Comparison of ENCODE assay signal across 11 mouse cellular contexts in genomic region chr1:189686025-189686424, GRCm38 (mm10). TPM values are rescaled to one million over a fixed set of nuclear protein-coding genes. Genes with fewer than 3 reads are reported as not detected.
DNase-seq lines count a peak whose midpoint lies in the region; ATAC-seq and TF ChIP-seq lines count a peak whose summit lies in the region.
"Had no signal": no experiment of that assay in that cellular context is flagged by ENCODE, and none has a peak within 500 bp of the region (broad histone marks: within the 10 kb centered on the region; RNA-seq: fewer than 3 reads in every experiment).

No protein-coding gene starts in this region.

- no peak for ATAC-seq in intestine, embryonic 14.5 days (replicated peaks; ENCODE audit: low FRiP score, low TSS enrichment, low read depth)
- no peak for ATAC-seq in intestine, postnatal 0 days
- ATAC-seq in intestine, embryonic 16.5 days, result no peak

- H3K27me3 ChIP-seq in intestine, embryonic 14.5 days (replicated peaks; ENCODE audit: control insufficient read depth, insufficient read depth, low read length), result no peaks in the 10 kb centered on the region
- no peaks in the 10 kb centered on the region for H3K27me3 ChIP-seq in intestine, postnatal 0 days (replicated peaks; ENCODE audit: control insufficient read depth, insufficient read depth, low read length)
- no peaks in the 10 kb centered on the region for H3K27me3 ChIP-seq in testis, adult 2 months (ENCODE audit: control insufficient read depth, insufficient read depth, low read length)
- H3K27me3 ChIP-seq in intestine, embryonic 16.5 days (replicated peaks; ENCODE audit: control insufficient read depth, insufficient read depth, low read length), result no peaks in the 10 kb centered on the region
- H3K27me3 ChIP-seq: hindbrain, embryonic 15.5 days had no signal

- peaks cover 48% of the 10 kb centered on the region for H3K36me3 ChIP-seq in intestine, embryonic 14.5 days (ENCODE audit: control insufficient read depth, insufficient read depth, low read length)
- H3K36me3 ChIP-seq in intestine, postnatal 0 days (ENCODE audit: control insufficient read depth, insufficient read depth), result peaks cover 21% of the 10 kb centered on the region
- H3K36me3 ChIP-seq in testis, adult 2 months (ENCODE audit: control insufficient read depth, insufficient read depth, low read length), result peaks cover 2% of the 10 kb centered on the region; the same call in 1 of the 2 replicates
- no peaks in the 10 kb centered on the region; the same call in 1 of the 2 replicates for H3K36me3 ChIP-seq in intestine, embryonic 16.5 days (ENCODE audit: control insufficient read depth, insufficient read depth, low read length)
- H3K36me3 ChIP-seq: hindbrain, embryonic 15.5 days had no signal

- no peak for DNase-seq in intestine, embryonic 14.5 days (ENCODE audit: low spot score)
- DNase-seq in testis, postnatal 14 days (ENCODE audit: low spot score), result no peak
- DNase-seq in layer of hippocampus, postnatal 14 days (ENCODE audit: low spot score in 2 of 2), result no peak
- no peak for DNase-seq in layer of hippocampus, adult 9-10 months (ENCODE audit: low spot score)
- DNase-seq: adrenal gland, postnatal 36 days; cerebellum, adult 9-10 months had no signal

- 79% methylated on average over 6 of the region's 6 CpGs for WGBS in intestine, embryonic 14.5 days
- 70% methylated on average over 6 of the region's 6 CpGs for WGBS in intestine, postnatal 0 days
- WGBS in intestine, embryonic 16.5 days, result 77% methylated on average over 6 of the region's 6 CpGs

- no peak for TF ChIP-seq POLR2A in testis, adult 2 months (IDR thresholded peaks at IDR 0.05; ENCODE audit: control insufficient read depth, low read depth, low read length)

- H3K9me3 ChIP-seq in intestine, embryonic 14.5 days (ENCODE audit: control insufficient read depth, low read length), result no peaks in the 10 kb centered on the region
- no peaks in the 10 kb centered on the region for H3K9me3 ChIP-seq in intestine, postnatal 0 days (ENCODE audit: control insufficient read depth)
- H3K9me3 ChIP-seq in intestine, embryonic 16.5 days (ENCODE audit: control insufficient read depth, low read length), result no peaks in the 10 kb centered on the region
- H3K9me3 ChIP-seq: hindbrain, embryonic 15.5 days had no signal

- H3K9ac ChIP-seq in intestine, embryonic 14.5 days (ENCODE audit: low read length), result no peak overlapping the region
- H3K9ac ChIP-seq in intestine, postnatal 0 days (ENCODE audit: low read depth, low read length), result no peak overlapping the region
- H3K9ac ChIP-seq in intestine, embryonic 16.5 days (ENCODE audit: low read depth, low read length), result no peak overlapping the region
- H3K9ac ChIP-seq: hindbrain, embryonic 15.5 days had no signal

- H3K4me3 ChIP-seq in intestine, embryonic 14.5 days (ENCODE audit: low read depth, low read length), result no peak overlapping the region
- no peak overlapping the region for H3K4me3 ChIP-seq in intestine, postnatal 0 days (ENCODE audit: low read depth, low read length)
- peak overlapping the region; percentile 50 for H3K4me3 ChIP-seq in testis, adult 2 months (ENCODE audit: control insufficient read depth, low read depth, low read length)
- H3K4me3 ChIP-seq in intestine, embryonic 16.5 days (ENCODE audit: low read length), result no peak overlapping the region
- H3K4me3 ChIP-seq: hindbrain, embryonic 15.5 days had no signal

- H3K4me2 ChIP-seq in intestine, embryonic 14.5 days (ENCODE audit: low read length), result peak overlapping the region; percentile 78; the same call in 1 of the 2 replicates
- no peak overlapping the region for H3K4me2 ChIP-seq in intestine, postnatal 0 days (replicated peaks; ENCODE audit: low read depth)
- peak overlapping the region; percentile 44; the same call in 1 of the 2 replicates for H3K4me2 ChIP-seq in intestine, embryonic 16.5 days (ENCODE audit: low read depth, low read length)

- peaks cover 29% of the 10 kb centered on the region for H3K4me1 ChIP-seq in intestine, embryonic 14.5 days (replicated peaks; ENCODE audit: control insufficient read depth, insufficient read depth, low read length)
- H3K4me1 ChIP-seq in intestine, postnatal 0 days (replicated peaks; ENCODE audit: control insufficient read depth, insufficient read depth, low read length), result 0 out of 2 replicates have a peak, but pooled peaks cover 4% of the 10 kb centered on the region
- no peaks in the 10 kb centered on the region for H3K4me1 ChIP-seq in testis, adult 2 months (ENCODE audit: control insufficient read depth, insufficient read depth, low read length)
- H3K4me1 ChIP-seq in intestine, embryonic 16.5 days (ENCODE audit: control insufficient read depth, insufficient read depth, low read length), result peaks cover 12% of the 10 kb centered on the region; the same call in 1 of the 2 replicates

- H3K27ac ChIP-seq in intestine, embryonic 14.5 days (ENCODE audit: low read depth), result no peak overlapping the region
- no peak overlapping the region for H3K27ac ChIP-seq in intestine, postnatal 0 days (ENCODE audit: low read depth, low read length)
- no peak overlapping the region; the same call in 1 of the 2 replicates for H3K27ac ChIP-seq in testis, adult 2 months (ENCODE audit: control insufficient read depth, insufficient read depth, low read depth, low read length)
- H3K27ac ChIP-seq in intestine, embryonic 16.5 days (ENCODE audit: low read length), result no peak overlapping the region
- H3K27ac ChIP-seq: hindbrain, embryonic 15.5 days; macrophage had no signal

- TF ChIP-seq CTCF in intestine, postnatal 0 days (IDR thresholded peaks at IDR 0.05; ENCODE audit: low read depth), result no peak
- no peak for TF ChIP-seq CTCF in testis, adult 2 months (IDR thresholded peaks at IDR 0.05; ENCODE audit: control insufficient read depth, insufficient read depth, insufficient replicate concordance, low read depth, low read length)

RNA-seq across cellular contexts. Expression of gene Cenpf, which starts 1.9 kb away (rescaled TPM):
- polyA plus RNA-seq in intestine, embryonic 14.5 days (2014; fragmentation: Nextera tagmentation; extraction: Ambion mirVana), result 70.6 and 80.3 TPM in 2 replicates
- 17.8 and 18.9 TPM in 2 replicates for polyA plus RNA-seq in intestine, postnatal 0 days (2015; fragmentation: Nextera tagmentation; extraction: Ambion mirVana)
- polyA plus RNA-seq in testis, adult 2 months (2012; rRNA removed), result 10.2 and 12.6 TPM in 2 replicates
- polyA plus RNA-seq in intestine, embryonic 16.5 days (2015; fragmentation: Nextera tagmentation; extraction: Ambion mirVana), result 45.1 and 54.7 TPM in 2 replicates
- total RNA-seq in layer of hippocampus, postnatal 14 days (2021), result 1 to 10 TPM; 3.0 to 4.0 TPM

RNA-seq across cellular contexts. Expression of gene Ptpn14, which starts 42.0 kb away (rescaled TPM):
- 7.9 and 9.1 TPM in 2 replicates for polyA plus RNA-seq in intestine, embryonic 14.5 days (2014; fragmentation: Nextera tagmentation; extraction: Ambion mirVana)
- 1.5 and 1.9 TPM in 2 replicates for polyA plus RNA-seq in intestine, postnatal 0 days (2015; fragmentation: Nextera tagmentation; extraction: Ambion mirVana)
- polyA plus RNA-seq in testis, adult 2 months (2012; rRNA removed), result 3.3 and 3.9 TPM in 2 replicates
- 4.0 and 4.2 TPM in 2 replicates for polyA plus RNA-seq in intestine, embryonic 16.5 days (2015; fragmentation: Nextera tagmentation; extraction: Ambion mirVana)
- 10 to 100 TPM; 12.0 to 15.7 TPM for total RNA-seq in layer of hippocampus, postnatal 14 days (2021)
